Mouse (Mus musculus): ENCODE data around the gene Atp8b3.

Atp8b3 gene

DNA sequence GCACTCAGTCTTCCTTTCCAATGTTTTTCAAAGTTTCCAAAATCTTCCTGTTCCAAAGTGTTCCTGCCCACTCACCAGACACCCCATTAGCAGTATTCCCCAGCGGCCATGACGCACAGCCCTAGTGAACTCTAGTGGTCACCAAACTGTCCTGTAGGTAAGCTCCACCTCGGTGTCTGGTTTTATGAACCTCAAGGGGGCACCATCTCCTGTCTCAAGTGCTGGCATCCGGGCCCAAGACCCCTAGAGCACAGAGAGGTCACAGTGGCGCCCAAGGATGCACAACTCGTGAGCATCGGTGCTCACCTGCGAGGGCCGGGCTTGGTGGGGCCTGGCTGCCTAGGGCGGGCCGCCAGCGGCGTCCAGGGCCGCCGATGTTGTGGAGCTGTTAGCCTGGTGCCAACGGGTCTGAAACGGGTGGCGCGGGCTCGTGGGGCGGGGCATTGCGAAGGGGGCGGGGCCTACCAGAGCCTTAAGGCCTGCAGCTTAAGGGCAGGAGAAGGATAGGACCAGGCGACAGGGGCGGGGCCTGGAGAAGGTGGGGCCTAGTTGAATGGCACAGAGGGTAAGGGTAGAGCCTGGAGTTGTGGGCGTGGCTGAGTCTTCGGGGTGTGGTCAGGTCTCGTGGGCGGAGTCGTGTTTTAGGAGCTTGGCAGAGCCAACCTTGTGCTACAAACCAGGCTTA, at the start of gene Atp8b3:
Gene Atp8b3 (minus strand): TSS at position 415 of the 685 bp plus-strand sequence.
- peak; percentile 100 for DNase-seq

DNA sequence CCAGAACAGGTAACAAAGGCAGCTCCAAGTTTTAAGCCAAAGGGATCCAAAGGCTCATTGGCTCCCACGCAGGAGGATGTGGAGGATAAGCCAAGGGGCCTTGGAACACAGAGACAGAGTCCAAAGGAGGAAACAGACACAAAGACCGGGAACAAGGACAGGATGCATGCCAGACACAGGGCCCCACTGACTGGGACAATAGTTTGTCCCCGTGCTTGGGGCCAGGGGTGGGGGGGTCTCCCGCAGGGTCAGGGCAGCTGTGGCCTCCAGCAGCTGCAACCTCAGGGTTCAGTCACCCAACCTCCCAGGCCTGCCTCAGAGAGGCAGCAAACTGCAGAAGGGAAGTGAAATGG, 48.4 kb upstream of the Atp8b3 start:
- DNase-seq: no peak

DNA sequence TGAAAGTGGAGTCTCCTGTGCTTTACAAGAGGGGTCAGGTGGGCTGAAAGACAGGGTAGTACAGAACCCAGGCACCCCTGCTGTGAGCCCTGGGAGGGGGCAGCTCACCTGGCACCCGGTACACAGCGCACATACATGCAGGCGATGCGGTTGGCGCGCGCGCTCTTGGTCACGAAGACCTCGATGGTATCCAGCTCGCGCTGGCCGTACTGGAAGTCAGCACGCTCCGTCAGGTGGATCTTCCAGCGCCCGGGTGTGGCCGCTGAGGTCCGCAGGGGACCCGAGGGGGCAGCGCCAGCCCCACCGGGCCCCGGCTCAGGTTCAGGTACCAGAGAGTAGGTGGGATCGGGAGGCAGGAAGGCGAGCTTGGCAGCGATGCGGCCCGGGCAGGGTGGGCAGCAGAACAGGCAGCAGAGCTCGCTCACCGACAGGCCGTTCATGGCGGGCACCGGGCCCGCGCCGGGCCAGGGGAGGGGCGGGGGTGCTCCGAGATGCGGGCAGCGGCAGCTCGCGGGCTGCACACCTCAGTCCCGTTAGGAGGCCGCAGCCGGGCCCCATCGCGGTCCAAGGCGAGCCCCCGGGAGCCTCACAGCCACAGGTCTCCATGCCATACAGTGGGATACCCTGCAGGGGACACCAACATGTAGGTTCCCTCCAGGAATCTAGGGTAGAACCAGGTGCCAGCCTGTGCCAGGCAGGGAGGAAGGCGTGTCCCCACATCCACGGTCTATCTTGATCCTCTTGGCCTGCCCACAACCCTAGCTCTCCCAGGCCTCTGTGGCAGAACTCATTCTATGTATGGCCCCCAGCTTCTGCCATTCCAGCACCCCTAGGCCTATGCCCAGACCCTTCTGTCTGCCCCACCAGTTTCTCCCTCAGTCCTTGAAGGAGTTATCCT, 47.7 kb upstream of the Atp8b3 start:
- no peak for DNase-seq

DNA sequence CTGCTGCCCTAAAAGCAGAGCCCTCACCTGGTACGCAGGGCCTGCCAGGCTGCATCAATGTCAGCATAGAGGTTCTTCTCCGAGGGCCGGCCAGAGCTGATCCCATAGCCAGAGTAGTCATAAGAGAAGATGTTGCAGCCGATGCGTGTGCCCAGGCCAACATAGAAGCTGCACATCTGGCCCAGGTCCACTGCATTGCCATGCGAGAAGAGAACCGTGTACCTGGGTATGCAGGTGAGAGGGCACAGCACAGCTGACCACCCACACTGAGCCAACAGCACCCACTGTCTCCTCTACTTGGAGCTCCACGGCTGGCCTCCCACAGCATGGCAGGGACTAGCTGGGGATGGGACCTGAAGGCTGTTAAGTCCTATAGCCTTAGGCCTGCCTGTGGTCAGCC, 46.7 kb upstream of the Atp8b3 start:
- no peak for DNase-seq

DNA sequence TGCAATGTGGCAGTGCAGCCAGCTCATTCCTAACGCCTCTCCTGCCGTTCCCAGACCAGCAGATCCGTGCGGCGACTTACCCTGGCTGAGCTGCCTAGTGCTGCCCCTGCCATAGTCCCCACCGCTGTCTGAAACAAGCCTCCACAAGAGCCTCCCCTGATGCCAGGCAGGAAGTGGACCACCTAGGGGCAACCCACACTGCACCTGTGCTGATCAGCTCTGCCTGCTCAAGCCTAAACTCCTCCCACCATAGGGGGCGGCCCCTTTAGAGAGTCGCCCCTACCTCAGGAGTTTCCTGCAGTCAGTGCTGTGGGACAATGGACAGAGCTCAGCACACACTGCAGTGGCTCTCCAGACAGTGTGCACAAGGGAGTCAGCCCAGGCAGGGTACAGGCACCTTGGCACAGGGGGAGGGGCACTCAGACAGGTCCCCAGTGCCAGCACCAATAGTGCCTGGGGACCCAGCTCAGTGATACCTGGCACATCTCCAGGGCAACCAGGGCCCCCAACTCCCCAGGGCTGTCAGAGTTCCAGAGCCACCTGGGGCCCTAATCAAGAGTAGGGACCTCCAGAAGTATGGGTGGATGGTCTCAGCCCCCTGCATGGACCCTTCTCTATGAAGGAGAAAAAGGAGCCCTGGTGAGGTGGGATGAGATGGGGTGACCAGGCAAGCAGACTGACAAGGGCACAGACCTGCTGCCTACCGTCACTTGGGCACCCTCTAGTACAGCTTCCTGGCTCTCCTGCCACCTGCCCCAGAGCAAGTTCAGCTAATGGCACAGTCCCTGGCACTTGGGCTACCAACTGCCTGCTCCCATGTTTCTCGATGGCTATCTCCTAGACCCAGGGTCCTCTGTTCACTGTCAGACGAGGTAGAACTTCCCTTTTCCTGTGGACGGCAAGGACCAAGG, 46.0 kb upstream of the Atp8b3 start:
- no peak for DNase-seq

DNA sequence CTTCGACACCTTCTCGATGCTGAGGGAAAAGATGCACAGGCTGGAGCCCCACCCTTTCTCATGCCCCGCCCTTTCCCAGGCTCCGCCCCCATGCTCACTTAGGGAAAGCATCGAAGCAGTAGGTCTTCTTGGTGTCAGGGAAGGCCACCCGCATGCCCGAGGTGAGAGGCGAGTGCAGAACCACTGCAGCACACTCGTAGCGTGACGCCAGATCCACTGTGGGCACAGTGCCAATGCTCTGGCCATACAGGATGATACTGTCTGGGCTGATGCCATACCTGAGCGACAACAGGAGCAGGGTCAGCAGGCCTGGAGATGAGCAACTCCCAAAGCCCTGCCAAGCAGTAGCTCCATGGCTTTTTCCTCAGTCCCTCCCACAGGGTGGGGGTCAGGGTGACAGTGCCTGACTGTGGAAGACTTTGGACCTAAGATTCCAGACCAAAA, 45.1 kb upstream of the Atp8b3 start:
- peak; percentile 65 for DNase-seq

DNA sequence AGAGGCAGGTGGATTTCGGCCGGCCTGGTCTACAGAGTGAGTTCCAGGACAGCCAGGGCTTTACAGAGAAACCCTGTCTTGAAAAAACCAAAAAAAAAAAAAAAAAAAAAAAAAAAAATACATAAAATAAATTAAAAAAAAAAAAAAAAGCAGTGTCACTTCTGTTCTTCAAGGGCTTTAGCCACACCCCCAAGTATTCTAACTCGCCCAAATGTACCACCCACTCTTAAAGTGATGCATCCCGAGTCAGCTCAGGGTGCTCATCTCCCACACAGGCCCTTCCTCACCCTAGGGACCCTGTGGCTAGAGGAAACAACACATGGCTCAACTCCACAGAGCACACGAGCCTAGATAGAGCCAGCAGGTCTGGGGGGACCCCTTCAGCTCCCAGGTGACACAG, 44.1 kb upstream of the Atp8b3 start:
- no peak for DNase-seq

DNA sequence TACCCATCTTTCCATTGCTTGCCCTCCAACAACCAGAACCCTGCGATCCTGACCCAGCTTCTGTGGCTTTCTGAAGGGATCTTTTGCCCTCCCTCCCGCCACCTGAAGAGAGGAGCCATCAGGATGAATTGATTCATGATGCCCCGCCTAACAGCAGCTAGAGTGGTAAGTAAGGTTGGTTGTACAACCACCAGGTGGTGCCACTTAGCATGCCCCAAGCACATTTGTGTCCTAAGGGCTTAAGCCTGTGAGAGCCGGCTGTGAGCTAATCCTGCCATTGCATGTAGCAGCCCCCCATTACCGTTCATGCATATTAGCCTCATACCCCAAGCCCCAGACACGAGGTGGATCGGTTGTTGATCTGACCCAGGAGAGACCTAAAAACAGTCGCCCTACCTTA, 40.0 kb upstream of the Atp8b3 start:
- DNase-seq: peak; percentile 87

DNA sequence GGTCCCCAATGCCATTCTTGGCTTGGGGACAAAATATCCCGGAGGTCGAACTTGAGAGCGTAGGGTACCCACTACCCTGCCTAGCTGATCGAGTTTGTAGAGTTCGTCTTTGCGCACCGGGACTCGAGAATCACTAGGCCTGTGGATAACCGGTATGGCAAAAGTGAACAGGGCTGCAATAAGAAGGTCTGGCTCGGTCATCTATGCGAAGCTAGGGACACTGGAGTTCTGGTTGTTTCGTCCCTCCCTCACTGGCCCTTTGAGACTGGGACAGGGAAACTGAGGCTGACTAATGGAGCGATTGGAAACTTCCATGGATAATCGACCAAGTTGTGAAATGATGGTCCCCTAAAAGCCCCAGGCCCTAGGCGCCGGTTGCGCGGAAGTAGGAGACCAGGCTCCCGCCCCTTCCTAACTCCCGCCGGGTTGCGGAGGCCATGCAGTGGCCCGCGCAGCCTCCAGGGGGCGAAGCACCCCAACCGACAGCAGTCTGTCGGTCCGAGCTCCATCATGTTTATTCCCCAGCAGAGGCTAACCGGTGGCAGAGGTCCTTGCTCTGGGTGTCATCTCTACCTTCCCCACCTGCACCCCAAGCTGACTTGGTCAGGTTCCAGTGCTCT, 39.3 kb upstream of the Atp8b3 start:
- DNase-seq: peak; percentile 92

DNA sequence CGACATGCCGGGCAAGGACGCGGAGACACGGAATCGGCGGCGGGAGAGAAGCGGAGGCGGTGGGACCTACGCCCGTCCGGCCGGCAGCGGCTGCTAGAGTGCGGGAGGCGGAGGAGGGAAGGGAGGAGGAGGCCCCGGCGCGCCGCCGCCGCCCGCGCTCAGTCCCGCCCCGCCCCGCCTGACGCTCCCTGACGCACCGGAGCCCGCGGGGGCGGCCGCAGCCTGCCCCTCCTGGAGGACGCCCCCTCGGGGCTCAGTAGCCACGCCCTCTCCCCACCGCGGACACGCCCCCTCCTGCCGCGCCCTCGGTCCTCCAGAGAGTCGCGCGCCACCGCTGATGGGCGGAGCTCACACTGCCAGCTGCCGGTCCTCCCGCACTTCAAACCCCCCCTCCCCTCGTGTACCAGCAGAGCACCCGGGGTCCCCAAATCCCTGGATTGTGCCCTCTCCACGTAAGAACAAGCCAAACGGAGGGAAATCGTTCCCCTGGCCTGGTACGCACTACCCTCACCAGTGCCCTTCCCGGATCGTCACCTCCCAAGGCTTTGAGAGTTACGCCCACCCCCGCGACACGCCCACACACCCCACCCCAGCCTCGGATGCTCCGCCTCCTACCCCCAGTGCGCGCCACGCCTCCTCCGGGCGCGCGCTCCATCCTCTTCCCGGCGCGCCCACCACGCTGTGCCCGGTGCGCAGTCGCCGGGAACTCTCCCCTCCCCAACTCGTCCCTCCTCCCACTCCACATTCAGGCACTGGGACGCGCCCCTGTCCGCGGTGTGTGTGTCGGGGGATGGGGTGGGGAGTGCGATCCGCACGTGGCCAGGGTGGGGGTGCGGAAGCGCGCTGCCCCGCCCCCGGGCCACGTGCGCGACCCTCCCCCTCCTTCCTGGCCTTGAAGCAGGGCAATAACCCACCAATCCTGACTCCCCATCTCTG, 38.5 kb upstream of the Atp8b3 start, which contains the start of gene Klf16:
Gene Klf16 (minus strand): TSS at position 127 of the 936 bp plus-strand sequence.
- DNase-seq: peak; percentile 99

DNA sequence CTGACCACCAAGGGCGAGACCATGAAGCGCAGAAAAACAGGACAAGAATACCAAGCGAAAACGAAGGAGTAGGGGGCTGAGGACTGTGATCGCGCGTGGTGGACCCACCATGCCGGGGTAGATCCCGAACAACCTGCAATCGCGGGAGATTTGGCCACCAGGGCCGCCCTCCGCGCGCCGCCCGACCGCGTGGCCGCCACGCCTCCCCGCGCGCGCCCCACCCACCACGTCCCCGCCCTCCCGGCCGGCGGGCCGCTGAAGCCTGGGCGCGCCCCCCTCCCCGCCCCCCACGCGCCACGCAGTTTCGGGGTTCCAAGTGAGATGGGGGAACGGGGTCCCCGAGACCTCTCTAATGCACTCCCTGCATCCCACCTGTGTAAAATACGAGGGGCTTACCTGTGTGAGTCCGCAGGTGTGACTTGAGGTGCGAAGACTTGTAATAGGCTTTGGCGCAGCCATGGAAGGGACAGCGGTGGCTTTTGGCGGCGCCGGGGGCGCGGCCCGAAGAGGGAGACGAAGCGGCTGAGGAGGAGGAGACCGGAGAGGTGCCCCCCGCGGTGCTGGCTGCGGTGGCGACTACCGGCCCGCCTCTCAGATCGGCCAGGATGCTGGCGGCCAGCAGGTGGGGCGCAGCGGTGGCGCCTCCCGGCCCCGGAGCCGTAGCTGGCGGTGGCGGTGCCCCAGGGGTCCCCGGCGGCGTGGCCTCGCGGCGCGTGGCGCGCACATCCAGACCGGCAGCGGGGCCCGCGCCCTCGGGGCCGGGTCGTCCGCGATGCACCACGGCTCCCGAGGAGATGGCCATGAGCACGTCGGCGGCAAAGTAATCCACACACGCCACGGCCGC, 37.6 kb upstream of the Atp8b3 start:
- peak; percentile 85 for DNase-seq

DNA sequence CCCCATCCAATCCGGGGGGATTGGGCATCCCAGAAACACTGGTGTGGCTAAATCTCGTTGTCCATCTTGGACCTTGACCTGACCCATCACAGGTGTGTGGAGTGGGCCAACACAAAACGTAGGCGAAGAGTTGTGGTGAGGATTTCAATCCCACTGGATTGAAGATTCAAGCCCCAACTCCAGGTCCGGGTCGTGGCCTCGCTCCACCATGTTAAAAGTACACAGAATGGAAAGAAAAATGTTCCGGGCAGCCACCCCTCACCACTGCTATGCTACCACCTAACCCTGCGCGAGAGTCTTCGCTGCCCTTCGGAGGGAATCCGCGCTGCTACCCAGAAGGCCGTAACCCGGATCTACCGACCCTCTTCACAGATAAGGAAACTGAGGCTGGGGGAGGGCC, 37.0 kb upstream of the Atp8b3 start:
- no peak for DNase-seq

DNA sequence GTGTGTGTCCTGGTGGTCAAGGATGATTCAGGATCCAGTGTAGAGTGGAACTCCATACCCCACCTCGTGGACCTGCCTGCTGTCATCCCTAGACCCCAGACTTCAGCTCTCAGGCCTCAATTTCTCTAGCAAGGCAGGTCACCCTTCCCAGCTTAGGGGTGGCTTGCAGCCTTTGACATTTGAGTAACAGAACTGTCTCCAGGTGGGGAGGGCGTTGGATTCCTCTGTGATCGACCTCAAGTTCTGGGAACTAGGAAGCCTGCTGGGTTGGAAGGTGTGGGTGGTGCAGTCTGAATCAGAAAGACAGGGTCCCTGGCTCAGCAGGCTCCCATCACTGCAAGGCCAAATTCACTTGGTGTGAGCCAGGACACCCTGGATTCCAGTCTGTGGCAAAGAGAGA, 36.0 kb upstream of the Atp8b3 start:
- no peak for DNase-seq

DNA sequence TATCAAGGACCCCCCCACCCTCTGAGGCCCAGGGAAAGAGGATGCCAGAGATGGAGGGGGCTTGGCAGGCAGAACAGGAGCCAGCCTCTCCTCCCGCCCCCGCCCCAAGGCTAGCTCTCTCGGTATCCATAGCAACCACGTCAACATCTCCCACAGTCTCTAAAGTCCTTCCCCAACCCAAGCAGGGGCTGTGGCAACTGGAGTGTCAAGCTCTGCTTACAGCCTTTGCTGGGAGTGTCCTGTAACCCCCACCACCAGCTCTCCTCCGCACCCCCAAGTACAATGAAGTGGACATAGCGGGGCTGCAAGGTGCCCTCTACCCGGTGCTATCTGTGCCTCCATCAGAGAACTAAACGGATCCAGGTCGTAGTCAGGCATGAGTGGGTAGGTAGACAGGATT, 35.0 kb upstream of the Atp8b3 start:
- DNase-seq: no peak

DNA sequence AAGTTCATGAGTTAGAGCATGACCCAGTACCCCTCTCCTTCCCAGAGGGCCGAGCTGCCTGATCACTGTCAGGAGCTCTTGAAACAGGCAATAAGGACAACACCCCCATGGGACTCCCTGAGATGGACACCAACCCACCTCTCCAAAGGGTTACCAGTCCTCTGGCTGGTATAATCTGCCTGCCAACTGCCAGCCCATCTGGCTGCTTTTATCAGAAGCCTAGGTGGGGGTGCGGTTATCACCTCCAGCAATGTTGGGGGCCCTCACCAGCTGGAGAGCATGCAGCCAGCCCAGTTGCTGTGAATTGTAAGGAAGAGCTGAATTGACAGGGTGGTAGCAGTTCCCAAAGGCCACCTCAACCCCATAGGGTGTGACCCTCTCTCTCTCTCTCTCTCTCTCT, 33.6 kb upstream of the Atp8b3 start:
- DNase-seq: peak; percentile 91

DNA sequence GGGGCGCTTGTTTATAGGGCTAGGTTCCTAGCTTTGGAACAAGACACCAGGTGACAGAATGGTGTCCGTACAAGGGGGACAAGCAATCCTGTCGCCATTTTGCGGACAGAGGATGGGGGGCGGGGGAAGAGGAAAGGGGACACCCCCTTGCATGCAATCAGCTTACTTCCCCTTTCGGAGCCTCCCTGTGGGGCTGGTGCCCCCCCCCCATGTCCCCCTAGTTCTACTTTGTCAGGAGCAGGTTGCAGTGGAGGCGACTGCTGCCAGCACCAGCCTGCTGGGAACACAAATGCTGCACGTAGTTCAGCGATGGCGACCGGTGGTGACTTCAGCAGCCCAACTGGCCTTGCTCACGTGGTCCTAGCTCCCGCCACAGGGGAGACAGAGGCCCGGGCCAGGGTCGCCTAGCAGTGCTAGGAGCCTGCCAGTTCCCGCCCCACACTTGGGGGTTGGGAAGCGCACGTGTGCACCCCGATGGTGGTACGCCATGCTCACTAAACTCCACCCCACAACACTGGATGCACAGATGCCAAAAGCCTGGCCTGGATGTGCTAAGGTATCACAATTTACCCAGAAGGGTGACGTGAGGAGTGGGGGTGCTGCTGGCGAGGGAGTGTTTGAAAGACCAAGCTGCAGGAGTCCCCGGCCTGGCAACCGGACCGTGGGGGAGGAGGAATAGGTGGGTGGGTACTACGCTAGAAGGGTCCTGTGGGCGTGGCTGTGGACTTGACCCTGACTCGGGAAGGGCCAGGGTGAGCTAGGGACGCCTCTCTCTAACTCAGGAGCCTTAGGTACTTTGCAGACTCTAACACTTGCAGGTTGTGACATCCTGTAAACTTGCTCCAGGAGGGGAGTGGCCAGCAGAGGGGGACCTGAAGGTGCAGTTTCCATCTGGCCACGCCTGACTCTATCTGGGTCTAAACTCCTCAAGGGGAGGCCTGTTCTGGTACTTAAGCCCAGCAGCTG, 32.2 kb upstream of the Atp8b3 start:
- DNase-seq: peak; percentile 83

DNA sequence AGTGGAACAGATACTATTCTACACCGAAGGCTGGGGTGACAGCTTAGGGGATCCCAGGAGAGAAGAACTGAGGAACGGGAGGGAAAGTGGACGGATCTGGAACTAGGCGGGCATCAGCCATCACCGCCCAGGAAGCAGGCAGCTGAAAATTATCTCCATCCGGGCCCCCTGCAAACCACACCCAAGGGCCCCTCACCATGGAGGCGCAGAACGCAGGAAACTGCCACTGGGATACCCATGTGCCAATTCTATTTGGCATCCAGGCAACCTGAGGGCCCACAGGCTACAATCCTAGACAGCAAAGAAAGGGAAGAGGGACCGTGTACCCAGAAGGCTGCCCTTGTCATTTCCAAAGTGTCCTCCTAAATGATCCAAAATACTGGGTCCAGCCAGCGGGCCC, 31.5 kb upstream of the Atp8b3 start:
- peak; percentile 75 for DNase-seq

DNA sequence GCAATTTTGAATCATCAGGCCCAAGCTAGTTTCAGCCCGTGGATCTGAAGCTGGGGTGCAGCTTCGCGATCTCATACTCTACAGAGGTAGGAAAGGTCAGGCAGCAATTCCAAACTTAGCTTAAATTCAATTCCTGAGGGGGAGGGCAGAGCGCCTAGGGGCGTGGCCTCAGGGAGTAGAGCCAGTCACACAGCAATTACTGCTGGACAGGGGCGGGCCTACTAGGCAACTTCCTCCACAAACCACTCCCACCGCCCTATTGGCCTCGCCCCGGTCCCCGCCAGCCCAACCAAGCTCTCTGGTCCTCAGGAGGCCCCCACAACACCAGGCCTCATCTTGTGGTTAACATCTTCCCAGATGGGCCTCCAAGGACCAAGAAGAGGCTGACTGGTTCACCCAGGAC, 30.7 kb upstream of the Atp8b3 start:
- DNase-seq: peak; percentile 96

DNA sequence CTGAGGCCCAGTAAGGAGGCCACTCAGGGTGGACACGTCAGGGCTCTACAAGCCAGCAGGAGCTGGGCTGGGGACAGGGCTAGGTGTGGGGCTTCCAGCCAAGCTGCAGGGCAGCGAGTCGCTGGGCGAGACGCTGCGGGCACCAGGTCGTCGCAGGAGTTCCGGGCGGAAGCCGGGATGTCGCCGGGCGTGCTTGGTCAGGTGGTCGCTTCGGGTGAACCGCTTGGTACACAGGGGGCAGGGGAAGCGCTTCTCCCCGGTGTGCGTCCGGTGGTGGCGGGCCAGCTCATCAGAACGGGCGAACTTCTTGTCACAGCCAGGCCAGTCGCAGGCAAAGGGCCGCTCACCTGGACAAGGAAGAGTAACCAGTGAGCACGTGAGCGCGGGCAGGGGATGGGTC, 30.0 kb upstream of the Atp8b3 start:
- no peak for DNase-seq

Data from liver (tissue).